Mouse (Mus musculus) cerebellum, adult 2 months (tissue): ENCODE measurements around the gene Psd.

ENCODE experiments used
- CTCF ChIP-seq: fragments of 200-500 bp; IDR thresholded peaks from 2 replicates; pipeline ENCODE4 v1.5.1; 2011; ENCODE audit warnings: low read depth, mild to moderate bottlenecking, control low read depth, low read length, moderate library complexity, borderline replicate concordance; ENCODE audit not compliant: insufficient read depth
- POLR2A ChIP-seq: fragments of 200-500 bp; IDR thresholded peaks from 2 replicates; pipeline ENCODE4 v1.6.1; 2011; ENCODE audit warnings: low read length, control low read depth, borderline replicate concordance; ENCODE audit not compliant: insufficient read depth

GRCm38 (mm10) chr19:46327531-46328064 is 642 bp upstream of the Psd start:
- no peak for TF ChIP-seq POLR2A
- TF ChIP-seq CTCF: no peak
